Mouse (Mus musculus) olfactory bulb, adult 2 months (tissue): ENCODE data around the gene Sema3a. TPM values are rescaled to one million over a fixed set of nuclear protein-coding genes. Genes with fewer than 3 reads are reported as not detected.

Source experiments
- H3K27ac ChIP-seq: fragments of 200-500 bp; 2 replicates; pipeline ENCODE4 v1.5.1; 2012; ENCODE audit warnings: low read depth, low read length; ENCODE audit not compliant: insufficient read depth
- H3K4me1 ChIP-seq: fragments of 200-500 bp; 2 replicates; pipeline ENCODE4 v1.6.1; 2012; ENCODE audit warnings: low read length; ENCODE audit not compliant: control insufficient read depth, insufficient read depth
- H3K4me3 ChIP-seq: fragments of 200-500 bp; 2 replicates; pipeline ENCODE4 v1.5.1; 2012; ENCODE audit warnings: mild to moderate bottlenecking, low read depth, low read length, moderate library complexity; ENCODE audit not compliant: insufficient read depth
- CTCF ChIP-seq: fragments of 200-500 bp; IDR thresholded peaks from 2 replicates; pipeline ENCODE4 v1.5.1; 2012; ENCODE audit warnings: low read depth, mild to moderate bottlenecking, low read length, moderate library complexity; ENCODE audit not compliant: insufficient read depth
- POLR2A ChIP-seq: fragments of 200-500 bp; IDR thresholded peaks from 2 replicates; pipeline ENCODE4 v1.6.1; 2012; ENCODE audit warnings: mild to moderate bottlenecking, low read depth, low read length, moderate library complexity; ENCODE audit not compliant: insufficient read depth
- WGBS: fragments of 180-500 bp; shearing (Covaris S2); methylation state at CpG from one replicate; pipeline ENCODE4 v1.1.7; 2018; 5-methylcytosine and 5-hydroxymethylcytosine counted together
- polyA plus RNA-seq: library from polyadenylated mRNA; stranded (reverse); fragments of >200 nt; gene quantifications from 2 replicates; pipeline ENCODE4 v1.2.4, GENCODE M21; 2012; ENCODE audit warnings: low replicate concordance; ENCODE audit not compliant: missing spikeins, insufficient read depth, insufficient read length

Sema3a gene
- polyA plus RNA-seq, 1 experiment = not detected

DNA sequence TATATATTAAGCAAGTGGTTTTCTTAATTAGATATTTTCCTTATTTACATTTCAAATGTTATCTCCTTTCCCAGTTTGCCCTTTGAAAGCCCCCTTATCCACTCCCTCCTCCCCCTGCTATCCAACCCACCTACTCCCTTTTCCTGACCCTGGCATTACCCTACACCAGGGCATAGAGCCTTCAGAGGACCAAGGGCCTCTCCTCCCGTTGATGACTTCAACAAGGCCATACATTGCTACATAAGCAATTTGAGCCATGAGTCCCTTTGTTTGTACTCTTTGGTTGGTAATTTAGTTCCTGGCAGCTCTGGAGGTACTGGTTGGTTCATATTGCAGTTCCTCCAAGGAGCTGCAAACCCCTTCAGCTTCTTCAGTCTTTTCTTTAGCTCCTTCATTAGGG is 227.8 kb downstream of the Sema3a start:
- no peak overlapping the region for H3K4me3 ChIP-seq
- 79% methylated on average over 1 of the region's 1 CpGs for WGBS
- TF ChIP-seq POLR2A (no peak), CTCF (no peak)
- no peaks in the 10 kb centered on the region for H3K4me1 ChIP-seq
- no peak overlapping the region for H3K27ac ChIP-seq

DNA sequence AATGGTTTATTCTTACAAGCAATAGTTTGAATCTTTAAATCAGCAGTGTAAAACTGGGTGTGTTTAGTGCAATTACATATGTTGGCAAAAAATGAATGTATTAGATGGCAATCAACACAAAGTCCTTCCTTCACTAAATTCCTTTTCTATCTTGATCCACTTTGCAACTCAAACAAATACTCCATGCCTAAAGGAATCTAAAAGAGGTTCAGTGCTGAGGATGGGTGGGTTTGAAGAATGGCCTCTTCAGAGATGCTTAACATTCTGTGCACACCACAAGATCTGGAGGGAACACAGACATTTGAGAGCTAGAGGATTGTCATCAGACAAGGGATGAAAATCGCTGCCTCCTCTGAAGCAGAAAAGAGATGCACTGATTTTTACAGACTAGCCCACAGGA is 228.3 kb downstream of the Sema3a start:
- WGBS = 100% methylated on average over 1 of the region's 1 CpGs
- Histone ChIP-seq H3K4me3 (no peak overlapping the region), H3K4me1 (no peaks in the 10 kb centered on the region), H3K27ac (no peak overlapping the region)
- no peak for TF ChIP-seq CTCF
- TF ChIP-seq POLR2A = no peak

DNA sequence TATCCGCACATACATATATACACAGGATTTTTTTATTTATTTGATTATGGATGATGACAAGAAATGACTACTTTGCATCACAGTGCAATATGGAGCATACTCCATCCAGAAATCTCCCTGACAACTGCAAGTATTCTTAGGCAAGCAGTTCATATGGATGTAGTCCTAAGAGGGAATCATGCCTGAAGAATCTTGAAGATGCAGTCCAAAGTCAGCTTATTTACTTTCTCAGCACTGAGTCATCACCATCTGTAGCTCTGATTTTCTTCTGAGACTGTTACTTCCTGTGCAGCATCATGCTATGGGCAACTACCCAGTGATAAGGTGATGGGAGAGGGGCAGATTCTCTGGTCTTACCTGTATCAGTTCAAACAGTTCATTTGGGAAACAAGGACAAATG is 229.7 kb downstream of the Sema3a start:
- Histone ChIP-seq H3K4me1 (no peaks in the 10 kb centered on the region), H3K4me3 (no peak overlapping the region), H3K27ac (no peak overlapping the region)
- TF ChIP-seq POLR2A (no peak), CTCF (no peak)
- 82% methylated on average over 1 of the region's 1 CpGs for WGBS

DNA sequence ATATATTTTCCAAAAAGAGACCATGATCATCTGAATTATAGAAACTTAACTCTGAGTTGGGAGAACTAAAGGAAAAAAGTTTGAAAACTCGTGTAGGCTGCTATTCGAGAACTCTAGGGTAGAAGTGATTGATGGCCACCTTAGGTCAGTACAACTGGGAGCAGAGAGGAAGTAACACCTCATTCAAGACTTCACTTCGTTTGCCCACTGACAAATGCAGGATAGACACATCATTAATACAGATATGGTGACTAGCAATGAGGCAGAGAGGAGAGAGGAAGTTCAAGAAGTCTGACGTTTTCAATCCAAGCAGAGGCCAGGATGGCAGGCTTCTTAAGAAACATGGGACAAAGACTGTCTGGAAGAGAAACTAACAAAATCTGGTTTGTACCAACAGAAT is 233.6 kb downstream of the Sema3a start:
- no peaks in the 10 kb centered on the region for H3K4me1 ChIP-seq
- WGBS = 75% methylated on average over 4 of the region's 4 CpGs
- H3K4me3 ChIP-seq = no peak overlapping the region
- no peak overlapping the region for H3K27ac ChIP-seq
- TF ChIP-seq POLR2A (no peak), CTCF (no peak)

DNA sequence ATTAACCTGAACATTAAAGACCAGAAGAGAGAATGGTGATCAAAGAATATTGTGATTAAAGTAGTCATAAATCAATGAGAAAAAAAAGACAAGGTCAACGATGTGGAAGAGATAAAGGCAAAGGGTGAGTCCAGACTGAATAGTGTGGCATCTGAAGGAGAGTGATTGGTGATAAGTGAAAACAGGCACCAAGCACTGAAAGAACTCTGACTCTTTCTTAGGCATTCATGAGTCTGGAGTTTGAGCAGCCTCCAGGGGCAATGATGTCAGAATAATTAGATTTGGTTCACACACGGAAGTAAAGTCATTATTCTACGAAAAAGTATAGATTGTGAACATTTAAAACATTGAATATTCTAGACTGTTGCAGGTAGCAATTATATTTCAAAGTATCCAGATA is 235.5 kb downstream of the Sema3a start:
- Histone ChIP-seq H3K4me1 (no peaks in the 10 kb centered on the region), H3K4me3 (no peak overlapping the region), H3K27ac (no peak overlapping the region)
- WGBS = 38% methylated on average over 3 of the region's 3 CpGs
- TF ChIP-seq CTCF = no peak
- no peak for TF ChIP-seq POLR2A

DNA sequence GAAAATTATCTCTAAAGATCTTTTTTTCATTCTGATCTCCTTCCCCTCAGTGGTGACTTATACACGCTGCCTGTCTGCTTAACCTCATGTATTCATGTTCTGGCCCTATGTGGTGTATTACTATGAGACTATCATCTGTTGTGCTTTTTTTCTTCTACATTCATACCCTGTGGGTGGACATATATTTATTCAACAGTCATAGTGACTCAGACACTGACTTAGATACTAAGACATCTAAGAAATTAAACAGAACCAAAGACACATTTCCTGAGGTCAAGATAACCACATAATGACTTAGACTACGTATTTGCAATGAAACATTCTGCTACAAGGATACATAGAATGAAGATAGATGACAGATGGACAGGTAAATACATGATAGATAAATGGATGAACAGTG is 239.9 kb downstream of the Sema3a start:
- TF ChIP-seq POLR2A (no peak), CTCF (no peak)
- WGBS = 96% methylated on average over 2 of the region's 2 CpGs
- Histone ChIP-seq H3K4me3 (no peak overlapping the region), H3K4me1 (no peaks in the 10 kb centered on the region), H3K27ac (no peak overlapping the region)

DNA sequence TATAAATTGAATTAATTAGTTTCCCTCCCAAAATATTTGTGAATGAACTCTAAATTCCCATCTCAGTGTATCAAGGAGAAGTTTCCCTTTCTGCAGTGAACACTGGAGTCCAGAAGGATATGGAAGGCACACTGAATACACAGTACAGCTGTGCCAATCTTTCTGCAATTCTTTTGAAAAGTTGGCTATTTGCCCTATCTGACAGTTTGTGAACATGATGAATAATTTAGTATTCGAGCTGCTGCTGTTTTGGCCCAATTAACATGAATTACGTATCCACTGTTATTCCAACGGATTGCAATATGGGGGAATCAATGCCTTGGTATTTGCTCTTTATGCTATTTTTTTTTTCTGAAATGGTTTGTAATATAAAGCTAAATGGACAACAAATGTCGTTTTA is 254.0 kb downstream of the Sema3a start:
- Histone ChIP-seq H3K4me1 (no peaks in the 10 kb centered on the region), H3K4me3 (no peak overlapping the region), H3K27ac (no peak overlapping the region)
- TF ChIP-seq POLR2A (no peak), CTCF (no peak)
- WGBS = 70% methylated on average over 4 of the region's 4 CpGs

DNA sequence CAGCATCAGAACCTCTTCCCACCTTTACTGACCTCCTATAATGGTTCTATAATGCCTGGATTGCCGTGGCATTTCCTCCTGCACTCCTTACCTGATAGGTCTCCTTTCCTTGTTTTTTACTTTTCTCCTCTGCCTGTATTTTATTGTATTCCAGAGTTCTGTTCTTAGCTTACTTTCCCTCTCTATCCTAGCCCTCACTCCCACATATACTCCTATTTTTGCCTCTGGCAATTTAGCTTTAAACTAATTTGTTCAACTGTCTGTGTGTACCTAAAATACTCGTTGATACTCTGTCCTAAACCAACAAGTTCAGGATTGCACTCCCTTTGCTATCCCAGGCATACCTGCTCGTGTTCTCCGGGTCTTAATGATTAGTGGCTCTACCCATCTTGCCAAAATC is 258.8 kb downstream of the Sema3a start:
- no peak for TF ChIP-seq CTCF
- TF ChIP-seq POLR2A = no peak
- Histone ChIP-seq H3K4me3 (no peak overlapping the region), H3K4me1 (no peaks in the 10 kb centered on the region), H3K27ac (no peak overlapping the region)
- WGBS = 74% methylated on average over 4 of the region's 4 CpGs

DNA sequence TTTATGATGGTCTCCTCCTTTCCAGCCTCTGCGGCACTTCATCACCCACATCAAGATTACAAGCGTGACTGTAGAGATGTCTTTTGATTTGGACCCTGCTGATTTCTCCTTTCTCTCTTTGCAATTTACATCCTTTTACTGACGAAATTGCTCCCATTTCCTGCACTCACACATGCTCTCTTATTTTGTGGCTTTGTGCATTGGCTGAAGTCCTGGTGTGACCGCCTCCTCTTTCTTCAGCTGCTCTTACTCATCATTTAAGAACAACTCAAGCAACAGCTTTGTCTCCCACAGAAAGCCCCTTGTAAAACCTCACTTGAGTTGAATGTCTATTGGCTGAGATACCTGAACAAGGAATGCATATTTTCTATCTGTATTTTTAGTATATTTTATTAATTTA is 259.5 kb downstream of the Sema3a start:
- WGBS = 54% methylated on average over 4 of the region's 4 CpGs
- TF ChIP-seq CTCF (no peak), POLR2A (no peak)
- Histone ChIP-seq H3K4me3 (no peak overlapping the region), H3K4me1 (no peaks in the 10 kb centered on the region), H3K27ac (no peak overlapping the region)

DNA sequence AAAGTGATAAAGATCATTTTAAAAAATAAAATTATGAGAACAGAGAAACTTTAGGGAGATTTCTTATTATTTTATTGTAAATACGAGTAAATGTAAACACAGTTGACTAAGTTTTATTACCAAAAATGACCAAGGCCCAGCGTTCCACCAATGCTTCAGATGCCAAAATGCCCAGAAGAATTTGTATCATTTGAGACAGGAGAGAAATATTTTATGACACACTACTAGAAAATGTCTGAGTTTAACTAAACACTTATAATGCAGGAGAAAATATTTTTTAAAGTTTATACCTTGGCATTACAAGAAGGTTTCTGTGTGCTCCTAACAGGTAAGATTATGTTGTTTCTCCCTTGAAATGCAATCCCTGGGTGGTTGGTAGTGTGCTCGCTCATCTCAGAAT is 261.4 kb downstream of the Sema3a start:
- H3K4me1 ChIP-seq = no peaks in the 10 kb centered on the region
- TF ChIP-seq POLR2A = no peak
- 97% methylated on average over 3 of the region's 3 CpGs for WGBS
- H3K4me3 ChIP-seq = no peak overlapping the region
- no peak overlapping the region for H3K27ac ChIP-seq

DNA sequence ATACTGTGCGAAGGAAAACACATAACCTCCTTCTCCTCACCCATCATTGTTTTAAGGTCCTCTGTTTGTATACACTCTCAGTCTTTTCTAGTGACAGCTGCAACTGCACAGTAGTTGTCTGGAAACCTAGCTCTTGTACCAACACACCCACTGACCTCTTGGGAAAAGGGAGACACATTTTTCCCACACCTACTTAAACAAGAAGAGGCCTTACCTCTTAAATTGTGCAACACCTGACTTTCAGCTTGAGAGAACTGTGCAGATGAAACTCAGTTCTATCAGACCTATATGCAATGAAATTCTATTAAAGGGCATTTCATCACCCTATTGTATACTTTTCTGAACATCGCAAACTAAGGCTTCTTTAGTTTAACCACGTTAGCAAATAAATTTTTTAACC is 262.5 kb downstream of the Sema3a start:
- whole genome bisulfite sequencing = 89% methylated on average over 3 of the region's 3 CpGs
- TF ChIP-seq CTCF = no peak
- TF ChIP-seq POLR2A = no peak
- Histone ChIP-seq H3K4me1 (no peaks in the 10 kb centered on the region), H3K4me3 (no peak overlapping the region), H3K27ac (no peak overlapping the region)
